Mouse (Mus musculus) heart, embryonic 10.5 days (tissue): ENCODE results near the gene Olfr319. TPM values are rescaled to one million over a fixed set of nuclear protein-coding genes. Genes with fewer than 3 reads are reported as not detected.
"Not testable (repeated sequence)": the region's sequence is repeated elsewhere in the genome, so short reads cannot be mapped to it uniquely, and the experiment has no call there.

Source experiments
- DNase-seq: peaks from one replicate; pipeline ENCODE4 v3.0.0-alpha.2; 2017; ENCODE audit warnings: low spot score
- H3K27ac ChIP-seq: fragments of 300-500 bp; sonication (generic); 2 replicates; pipeline ENCODE4 v1.5.1; 2016; ENCODE audit warnings: mild to moderate bottlenecking
- H3K27me3 ChIP-seq: fragments of 300-500 bp; sonication (generic); 2 replicates; pipeline ENCODE4 v1.6.1; 2016; ENCODE audit warnings: mild to moderate bottlenecking; ENCODE audit not compliant: poor library complexity, insufficient read depth, severe bottlenecking
- H3K36me3 ChIP-seq: fragments of 300-500 bp; sonication (generic); 2 replicates; pipeline ENCODE4 v1.6.1; 2016; ENCODE audit warnings: mild to moderate bottlenecking, moderate library complexity
- H3K4me1 ChIP-seq: fragments of 300-500 bp; sonication (generic); 2 replicates; pipeline ENCODE4 v1.6.1; 2016; ENCODE audit warnings: mild to moderate bottlenecking
- H3K4me3 ChIP-seq: fragments of 300-500 bp; sonication (generic); 2 replicates; pipeline ENCODE4 v1.5.1; 2016; ENCODE audit warnings: mild to moderate bottlenecking, moderate library complexity
- H3K9me3 ChIP-seq: fragments of 300-500 bp; sonication (generic); 2 replicates; pipeline ENCODE4 v1.6.1; 2016; ENCODE audit warnings: mild to moderate bottlenecking, moderate library complexity
- WGBS: fragments of 180-500 bp; shearing (Covaris S2); methylation state at CpG from one replicate; pipeline ENCODE4 v1.1.7; 2016; 5-methylcytosine and 5-hydroxymethylcytosine counted together
- polyA plus RNA-seq: library from polyadenylated mRNA; unstranded; fragments of >200 nt; fragmentation: Nextera tagmentation; extraction: Ambion mirVana; gene quantifications from 2 replicates; pipeline ENCODE4 v1.2.1, GENCODE M21; 2016

Gene Olfr319
- polyA plus RNA-seq: not detected in 2 replicates

- H3K27me3 ChIP-seq: no peaks in the 10 kb centered on the region
- H3K4me1 ChIP-seq: no peaks in the 10 kb centered on the region
- DNase-seq: no peak
- H3K9me3 ChIP-seq: peaks cover 8% of the 10 kb centered on the region
- H3K4me3 ChIP-seq: no peak within 1 kb of the TSS
- WGBS: 79% methylated on average over 3 of the region's 3 CpGs
- H3K36me3 ChIP-seq: no peaks in the 10 kb centered on the region
- no peak within 1 kb of the TSS for H3K27ac ChIP-seq
Measured at GRCm38 (mm10) chr11:58698862-58699261, at the start of gene Olfr319. Olfr319 (plus strand) TSS chr11:58699162.

- no peaks in the 10 kb centered on the region for H3K27me3 ChIP-seq
- 89% methylated on average over 3 of the region's 3 CpGs for WGBS
- no peaks in the 10 kb centered on the region for H3K36me3 ChIP-seq
- no peak for DNase-seq
- no peak overlapping the region for H3K27ac ChIP-seq
- no peaks in the 10 kb centered on the region for H3K9me3 ChIP-seq
- no peak overlapping the region for H3K4me3 ChIP-seq
- H3K4me1 ChIP-seq: no peaks in the 10 kb centered on the region
Measured at GRCm38 (mm10) chr11:58655151-58655550, 43.8 kb upstream of the Olfr319 start.

- no peaks in the 10 kb centered on the region for H3K27me3 ChIP-seq
- no peaks in the 10 kb centered on the region for H3K4me1 ChIP-seq
Measured at GRCm38 (mm10) chr11:58658596-58658995, 40.4 kb upstream of the Olfr319 start, which contains the start of gene Olfr322. Olfr322 (plus strand) TSS chr11:58658782.

GRCm38 (mm10) chr11:58669252-58669651 lies 29.7 kb upstream of the Olfr319 start:
- Histone ChIP-seq H3K27me3 (no peaks in the 10 kb centered on the region), H3K4me3 (no peak overlapping the region), H3K4me1 (no peaks in the 10 kb centered on the region), H3K27ac (no peak overlapping the region), H3K9me3 (no peaks in the 10 kb centered on the region), H3K36me3 (no peaks in the 10 kb centered on the region)
- DNase-seq: no peak

More at GRCm38 (mm10) chr11:58658596-58658995, 40.4 kb upstream of the Olfr319 start, which contains the start of gene Olfr322:
- Histone ChIP-seq H3K27ac (no peak within 1 kb of the TSS), H3K4me3 (no peak within 1 kb of the TSS), H3K9me3 (no peaks in the 10 kb centered on the region), H3K36me3 (no peaks in the 10 kb centered on the region)
- peak; percentile 59 for DNase-seq
- 86% methylated on average over 4 of the region's 4 CpGs for WGBS

- 52% methylated on average over 4 of the region's 4 CpGs for WGBS
Measured at GRCm38 (mm10) chr11:58671825-58672224, 27.1 kb upstream of the Olfr319 start.

GRCm38 (mm10) chr11:58680799-58681198 lies 18.2 kb upstream of the Olfr319 start, which contains the start of gene Olfr320:
Olfr320 (plus strand) TSS chr11:58681099.
- Histone ChIP-seq H3K27me3 (no peaks in the 10 kb centered on the region), H3K9me3 (no peaks in the 10 kb centered on the region), H3K27ac (no peak within 1 kb of the TSS), H3K4me1 (no peaks in the 10 kb centered on the region), H3K4me3 (no peak within 1 kb of the TSS), H3K36me3 (no peaks in the 10 kb centered on the region)
- DNase-seq: no peak
- WGBS: 74% methylated on average over 1 of the region's 1 CpGs

More at GRCm38 (mm10) chr11:58671825-58672224, 27.1 kb upstream of the Olfr319 start:
- DNase-seq: no peak
- Histone ChIP-seq H3K27ac (no peak overlapping the region), H3K4me1 (no peaks in the 10 kb centered on the region), H3K36me3 (no peaks in the 10 kb centered on the region), H3K27me3 (no peaks in the 10 kb centered on the region), H3K9me3 (no peaks in the 10 kb centered on the region), H3K4me3 (no peak overlapping the region)

- Histone ChIP-seq H3K9me3 (no peaks in the 10 kb centered on the region), H3K36me3 (no peaks in the 10 kb centered on the region), H3K4me3 (no peak overlapping the region), H3K27ac (no peak overlapping the region), H3K4me1 (no peaks in the 10 kb centered on the region), H3K27me3 (no peaks in the 10 kb centered on the region)
- DNase-seq: peak; percentile 63
- 69% methylated on average over 11 of the region's 11 CpGs for WGBS
Measured at GRCm38 (mm10) chr11:58709086-58709485, 10.1 kb downstream of the Olfr319 start.

- not testable (repeated sequence) for H3K9me3 ChIP-seq
- 84% methylated on average over 7 of the region's 7 CpGs for WGBS
Measured at GRCm38 (mm10) chr11:58717723-58718122, 18.8 kb downstream of the Olfr319 start.

GRCm38 (mm10) chr11:58719701-58720100 lies 20.7 kb downstream of the Olfr319 start:
- H3K27ac ChIP-seq: no peak overlapping the region
- no peak overlapping the region for H3K4me3 ChIP-seq
- no peaks in the 10 kb centered on the region for H3K36me3 ChIP-seq
- no peaks in the 10 kb centered on the region for H3K9me3 ChIP-seq
- H3K4me1 ChIP-seq: no peaks in the 10 kb centered on the region
- 82% methylated on average over 4 of the region's 4 CpGs for WGBS
- DNase-seq: peak; percentile 60
- H3K27me3 ChIP-seq: no peaks in the 10 kb centered on the region

More at GRCm38 (mm10) chr11:58717723-58718122, 18.8 kb downstream of the Olfr319 start:
- not testable (repeated sequence) for H3K36me3 ChIP-seq, H3K4me1 ChIP-seq, H3K4me3 ChIP-seq, H3K27ac ChIP-seq, H3K27me3 ChIP-seq
- DNase-seq: peak; percentile 55

GRCm38 (mm10) chr11:58723914-58724313 lies 25.0 kb downstream of the Olfr319 start, which contains the start of gene Olfr318:
Olfr318 (minus strand) TSS chr11:58724014.
- Histone ChIP-seq H3K4me1 (no peaks in the 10 kb centered on the region), H3K36me3 (no peaks in the 10 kb centered on the region), H3K9me3 (no peaks in the 10 kb centered on the region), H3K4me3 (no peak within 1 kb of the TSS), H3K27ac (no peak within 1 kb of the TSS), H3K27me3 (no peaks in the 10 kb centered on the region)
- DNase-seq: no peak

- H3K4me1 ChIP-seq, H3K27me3 ChIP-seq, DNase-seq, H3K36me3 ChIP-seq, H3K4me3 ChIP-seq, H3K27ac ChIP-seq, H3K9me3 ChIP-seq: not testable (repeated sequence)
- 76% methylated on average over 6 of the region's 6 CpGs for WGBS
Measured at GRCm38 (mm10) chr11:58727896-58728650, 29.1 kb downstream of the Olfr319 start.

GRCm38 (mm10) chr11:58733372-58733771 lies 34.4 kb downstream of the Olfr319 start:
- Histone ChIP-seq H3K36me3 (no peaks in the 10 kb centered on the region), H3K4me3 (no peak overlapping the region), H3K4me1 (no peaks in the 10 kb centered on the region), H3K9me3 (no peaks in the 10 kb centered on the region), H3K27ac (no peak overlapping the region), H3K27me3 (no peaks in the 10 kb centered on the region)
- 58% methylated on average over 3 of the region's 3 CpGs for WGBS
- DNase-seq: no peak

- WGBS: 74% methylated on average over 4 of the region's 4 CpGs
Measured at GRCm38 (mm10) chr11:58738792-58739262, 39.9 kb downstream of the Olfr319 start, which contains the start of gene Olfr317. Olfr317 (minus strand) TSS chr11:58739212.

More at GRCm38 (mm10) chr11:58738792-58739262, 39.9 kb downstream of the Olfr319 start, which contains the start of gene Olfr317:
- no peaks in the 10 kb centered on the region for H3K9me3 ChIP-seq
- no peaks in the 10 kb centered on the region for H3K36me3 ChIP-seq
- no peaks in the 10 kb centered on the region for H3K4me1 ChIP-seq
- H3K27me3 ChIP-seq: no peaks in the 10 kb centered on the region
- no peak within 1 kb of the TSS for H3K4me3 ChIP-seq
- DNase-seq: no peak
- no peak within 1 kb of the TSS for H3K27ac ChIP-seq
